Mouse (Mus musculus) testis, postnatal 10 days (tissue): Measurements from ENCODE around the gene Pmepa1.

ENCODE experiments used
- DNase-seq: peaks from one replicate; pipeline ENCODE4 v3.0.0; 2021; ENCODE audit warnings: low spot score

Gene Pmepa1

GRCm38 (mm10) chr2:173185282-173185681, 91.1 kb downstream of the Pmepa1 start:
- peak; percentile 38 for DNase-seq

GRCm38 (mm10) chr2:173184475-173185080, 91.8 kb downstream of the Pmepa1 start:
- DNase-seq, result peak; percentile 39

DNA sequence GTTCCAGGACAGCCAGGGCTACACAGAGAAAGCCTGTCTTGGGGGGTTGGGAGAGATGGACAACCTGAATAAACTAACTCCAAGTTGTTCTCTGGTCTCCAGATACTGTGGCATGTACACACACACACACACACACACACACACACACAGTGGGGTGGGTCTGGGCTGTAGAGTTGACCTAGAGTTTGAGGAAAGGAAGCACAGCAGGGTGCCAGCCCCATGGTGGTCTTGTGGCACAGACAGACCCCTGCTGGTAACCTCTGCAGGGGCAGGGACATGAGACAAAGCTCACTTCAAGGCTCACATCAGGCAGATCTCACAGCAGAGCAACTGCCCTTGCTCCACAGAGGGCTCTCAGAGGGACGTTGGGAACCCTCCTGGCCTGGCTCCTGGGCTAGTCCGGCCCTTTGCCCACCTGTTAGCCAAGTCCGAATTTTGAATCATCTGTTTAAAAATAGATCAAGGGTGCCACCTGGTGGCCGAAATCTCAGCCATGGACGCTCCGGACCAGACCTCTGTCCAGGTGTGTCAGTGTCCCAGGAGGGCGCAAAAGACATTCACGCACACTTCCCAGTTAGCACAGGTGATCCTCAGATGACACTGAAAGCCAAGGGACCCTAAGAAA, 92.4 kb downstream of the Pmepa1 start:
- DNase-seq, result peak; percentile 91

GRCm38 (mm10) chr2:173183311-173183710, 93.0 kb downstream of the Pmepa1 start:
- peak; percentile 38 for DNase-seq

DNA sequence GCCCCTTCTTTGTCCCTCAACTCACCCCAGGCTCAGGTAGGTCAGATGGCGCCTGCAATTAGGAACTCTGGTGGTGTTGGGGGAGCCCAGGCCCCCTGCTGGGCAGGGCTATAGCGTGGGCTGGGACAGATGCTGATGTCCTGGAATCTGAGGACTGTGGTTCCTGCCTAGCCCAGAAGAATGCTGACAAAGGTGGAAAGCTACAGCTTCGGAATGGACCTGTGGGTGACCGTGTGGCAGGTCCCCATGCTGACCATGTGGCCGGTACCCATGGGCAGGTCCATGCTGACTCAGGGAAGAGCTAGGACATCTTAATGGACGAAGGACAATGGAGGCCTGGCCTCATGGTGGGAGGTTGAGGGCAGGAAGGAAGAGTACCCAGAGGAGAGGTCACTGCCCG, 93.5 kb downstream of the Pmepa1 start:
- peak; percentile 35 for DNase-seq

DNA sequence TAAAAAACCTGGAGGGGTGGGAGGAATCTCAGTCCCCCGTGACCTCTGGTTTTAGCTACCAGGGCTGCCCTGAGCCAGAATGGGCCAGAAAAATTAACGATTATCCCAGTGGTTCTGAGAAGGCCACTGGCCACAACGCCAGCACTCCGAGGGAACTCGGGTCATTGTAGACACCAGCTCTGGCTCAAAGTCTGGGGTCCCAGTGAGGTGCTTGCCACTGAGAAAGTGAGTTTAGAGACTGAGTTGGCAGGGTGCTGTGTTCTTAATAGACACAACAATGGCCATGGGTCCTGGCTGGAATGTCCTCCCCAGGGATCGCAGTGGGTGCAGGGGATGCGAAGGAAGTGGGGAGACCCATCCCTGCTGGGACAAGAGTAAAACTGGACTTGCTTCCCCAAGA, 94.4 kb downstream of the Pmepa1 start:
- DNase-seq, result peak; percentile 37

- peak; percentile 34 for DNase-seq
Observed at GRCm38 (mm10) chr2:173181486-173181885, 94.8 kb downstream of the Pmepa1 start.

DNA sequence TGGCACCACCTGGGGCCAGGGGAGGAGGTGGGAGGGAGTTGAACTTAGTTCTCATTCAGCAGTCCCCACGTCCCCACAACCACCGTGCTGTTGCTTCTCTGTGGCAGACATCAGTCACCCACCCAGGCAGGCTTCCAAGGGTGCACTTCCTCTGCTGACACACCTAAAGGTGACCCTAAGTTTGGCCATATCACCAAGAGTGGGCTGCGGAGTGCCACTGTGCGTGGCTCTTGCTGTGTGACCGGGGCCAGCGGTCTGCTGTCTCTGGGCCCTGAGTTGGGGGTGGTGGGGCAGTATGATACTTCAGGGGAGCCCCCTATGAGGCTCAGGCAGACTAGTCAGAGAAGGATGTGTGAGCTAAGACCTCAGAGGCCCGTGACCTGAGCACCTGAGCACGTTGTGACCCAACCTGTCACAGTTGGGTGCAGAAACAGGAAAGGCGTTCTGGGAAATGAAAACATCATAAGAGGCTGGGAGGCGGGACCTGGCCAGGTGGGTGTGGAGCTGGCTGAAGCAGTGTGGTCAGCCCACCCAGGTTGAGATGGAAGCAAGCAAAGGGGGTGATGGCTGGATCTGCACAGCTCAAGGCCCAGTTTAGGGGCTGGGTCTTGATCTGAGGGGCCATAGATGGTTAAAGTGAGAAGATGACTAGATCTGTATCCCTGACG, 95.5 kb downstream of the Pmepa1 start:
- DNase-seq, result no peak

- no peak for DNase-seq
Observed at GRCm38 (mm10) chr2:173180026-173180425, 96.3 kb downstream of the Pmepa1 start.

DNA sequence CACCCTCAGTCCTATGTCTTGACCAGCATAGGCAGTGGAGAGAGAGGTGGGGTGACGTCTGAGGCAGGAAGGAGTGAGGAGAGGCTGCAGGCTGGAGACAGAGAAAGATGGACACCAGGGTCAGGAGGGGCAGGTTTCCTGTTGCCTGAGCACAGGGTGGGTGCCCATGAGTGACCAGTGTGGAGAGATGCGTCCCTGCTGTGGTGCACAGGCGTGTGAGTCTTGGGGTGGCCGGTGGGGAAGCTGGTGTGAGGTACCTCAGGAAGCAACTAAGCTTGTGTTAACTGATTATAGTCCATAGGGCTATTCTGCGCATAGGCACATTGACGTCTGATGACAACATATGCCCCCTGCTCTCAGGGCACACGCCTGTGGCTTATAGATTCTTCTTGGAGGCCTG, 97.3 kb downstream of the Pmepa1 start:
- peak; percentile 35 for DNase-seq

DNA sequence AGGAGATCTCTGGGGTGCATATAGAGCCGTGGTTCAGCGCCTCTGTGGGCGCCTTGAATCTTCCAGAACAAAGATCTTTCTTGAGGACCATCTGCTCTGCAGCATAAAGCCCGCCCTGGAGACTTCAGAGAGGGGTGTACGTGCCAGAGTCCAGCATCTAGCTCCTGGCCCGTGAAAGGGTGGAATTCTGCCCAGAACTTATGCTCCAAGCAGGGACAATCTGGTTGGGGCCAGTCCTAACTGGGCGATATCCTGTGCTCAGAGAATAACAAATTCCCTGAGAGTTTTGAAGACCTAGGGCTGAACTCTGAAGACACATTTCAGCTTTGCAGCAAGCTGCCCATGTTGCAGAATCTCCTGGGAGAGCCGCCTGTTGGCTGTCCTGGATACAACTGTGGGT, 98.4 kb downstream of the Pmepa1 start:
- peak; percentile 51 for DNase-seq

GRCm38 (mm10) chr2:173177481-173177880, 98.9 kb downstream of the Pmepa1 start:
- peak; percentile 34 for DNase-seq

DNA sequence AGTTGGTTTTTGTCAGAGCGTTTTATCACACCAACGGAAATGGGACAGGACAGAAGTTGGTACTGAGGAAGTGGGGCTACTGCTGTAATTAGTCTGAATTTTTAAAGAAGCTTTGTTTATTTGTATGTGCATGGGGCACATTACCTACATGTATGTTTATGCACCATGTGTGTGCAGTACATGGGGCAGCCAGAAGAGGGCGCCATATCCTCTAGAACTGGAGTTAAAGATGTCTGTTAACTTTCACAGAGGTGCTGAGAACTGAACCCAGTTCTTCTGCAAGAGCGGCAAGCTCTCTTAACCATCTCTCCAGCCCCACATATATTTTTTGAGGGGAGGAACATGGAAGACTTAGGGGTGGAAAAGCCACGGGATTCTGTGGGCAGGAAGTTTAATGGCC, 100.6 kb downstream of the Pmepa1 start:
- peak; percentile 57 for DNase-seq

DNA sequence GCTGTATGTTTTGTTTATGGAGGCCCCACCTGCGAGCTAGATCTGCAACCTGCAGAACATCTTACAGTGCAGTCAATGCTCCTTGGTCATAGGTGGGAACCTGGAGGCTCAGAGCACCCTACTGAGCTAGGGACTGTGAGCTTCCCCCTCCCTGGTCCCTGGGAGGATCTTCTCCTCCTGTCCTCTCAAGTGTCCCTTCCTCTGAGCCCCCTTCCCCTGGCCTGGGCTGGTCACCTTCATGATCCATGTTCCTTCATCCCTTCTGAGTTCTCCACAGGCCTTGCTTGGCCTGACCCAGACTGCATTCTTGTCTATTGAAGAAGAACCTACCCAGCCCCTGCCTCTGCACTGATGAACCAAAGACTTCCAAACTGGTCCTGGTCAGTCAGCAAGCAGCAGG, 101.8 kb downstream of the Pmepa1 start:
- peak; percentile 35 for DNase-seq
